Mouse (Mus musculus) embryonic fibroblast, embryonic 13.5 days (primary cell): ENCODE measurements at regions not wholly inside any gene's neighbourhood (a gene's known extent, or its start where the extent isn't known, plus 50 kb on each side); places are given as distances from the start of the nearest gene placed in this dataset.

Experiments used
- CTCF ChIP-seq: IDR thresholded peaks from 2 replicates; pipeline ENCODE4 v1.5.1; 2011; ENCODE audit warnings: mild to moderate bottlenecking, control low read depth, low read length, moderate library complexity, borderline replicate concordance; ENCODE audit not compliant: insufficient read depth
- POLR2A ChIP-seq: IDR thresholded peaks from 2 replicates; pipeline ENCODE4 v1.6.1; 2011; ENCODE audit warnings: low read depth, mild to moderate bottlenecking, control low read depth, low read length, moderate library complexity

DNA sequence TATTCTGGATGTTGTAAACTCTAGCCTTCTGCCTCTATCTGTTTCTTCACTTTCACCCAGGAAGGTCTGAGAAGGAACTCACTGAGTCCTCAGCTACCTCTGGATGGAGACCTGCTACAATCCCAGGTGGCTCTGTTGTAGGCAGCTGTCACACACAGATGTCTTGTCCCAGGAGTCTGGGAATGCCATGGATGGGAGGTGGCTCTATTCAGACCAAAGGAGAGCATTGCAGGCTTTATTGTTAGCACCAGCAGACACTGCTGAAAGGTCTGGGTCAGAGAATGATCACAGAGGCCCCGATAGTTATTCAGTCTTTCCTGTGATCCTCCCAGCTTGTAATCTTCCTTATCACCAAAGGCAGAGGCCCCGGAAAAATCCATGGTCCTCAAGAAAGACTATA, 146.6 kb upstream of the Eci2 start:
- TF ChIP-seq CTCF: no peak
- TF ChIP-seq POLR2A: no peak
